Mouse (Mus musculus) neutrophil, adult 65 days (primary cell): Measurements from ENCODE around the gene Gabarapl2. TPM values are rescaled to one million over a fixed set of nuclear protein-coding genes. Genes with fewer than 3 reads are reported as not detected.

Source experiments
- total RNA-seq: library from RNA; stranded (reverse); gene quantifications from 2 replicates; pipeline ENCODE4 v1.2.4, GENCODE M21; 2023

Gene Gabarapl2
- total RNA-seq: 104 and 121 TPM in 2 replicates

GRCm38 (mm10) chr8:111940171-111941100, at the start of gene Gabarapl2:
Gene Gabarapl2, plus strand, starts transcription at chr8:111940703.

GRCm38 (mm10) chr8:111909621-111910450, 30.7 kb upstream of the Gabarapl2 start, which contains the start of gene Chst5:
Gene Chst5, minus strand, starts transcription at chr8:111910447.

GRCm38 (mm10) chr8:111933348-111934076, 7.0 kb upstream of the Gabarapl2 start, which contains the start of gene Tmem231:
Gene Tmem231, minus strand, starts transcription at chr8:111933881.

GRCm38 (mm10) chr8:111992013-111992702, 51.7 kb downstream of the Gabarapl2 start, which contains the start of gene Adat1:
Gene Adat1, minus strand, starts transcription at chr8:111992302.

Other genes with a start within 250 kb of the Gabarapl2 start
- not detected in 2 replicates for gene Ctrb1, start 249.7 kb upstream of the Gabarapl2 start, total RNA-seq
- 0.61 TPM in 1 of 2 replicates, not detected in the other for gene Bcar1, start 196.9 kb upstream of the Gabarapl2 start, total RNA-seq
- gene Cfdp1, start 86.4 kb upstream of the Gabarapl2 start, total RNA-seq: 15.6 and 16.8 TPM in 2 replicates
- gene Tmem170, start 64.0 kb upstream of the Gabarapl2 start, total RNA-seq: 4.0 and 4.2 TPM in 2 replicates
- gene Chst5, start 30.3 kb upstream of the Gabarapl2 start, total RNA-seq: not detected in 2 replicates
- gene Tmem231, start 6.8 kb upstream of the Gabarapl2 start, total RNA-seq: not detected in 2 replicates
- 0.38 and 0.50 TPM in 2 replicates for gene Adat1, start 51.6 kb downstream of the Gabarapl2 start, total RNA-seq
- gene Kars, start 70.6 kb downstream of the Gabarapl2 start, total RNA-seq: 36.8 and 41.7 TPM in 2 replicates
- 6.5 and 7.6 TPM in 2 replicates for gene Terf2ip, start 70.7 kb downstream of the Gabarapl2 start, total RNA-seq
- gene Gm6793, start 74.3 kb downstream of the Gabarapl2 start, total RNA-seq: not detected in 2 replicates